Mouse (Mus musculus) T-helper 2 cell (primary cell): ENCODE data around the gene Vmn1r138.
"Not testable (repeated sequence)": the region's sequence is repeated elsewhere in the genome, so short reads cannot be mapped to it uniquely, and the experiment has no call there.

Source experiments
- in situ Hi-C: fragments of 300-600 bp; cut with MboI, MseI; formaldehyde crosslinking; loops from one replicate; pipeline ENCODE4 v1.15.1; 2025; ENCODE audit warnings: high pct_unique_total_duplicates

Gene Vmn1r138

GRCm38 (mm10) chr7:22028797-22029196 is at the start of gene Vmn1r138:
TSS of gene Vmn1r138 (minus strand) at chr7:22028897.
- in situ Hi-C loops: not testable (repeated sequence)

DNA sequence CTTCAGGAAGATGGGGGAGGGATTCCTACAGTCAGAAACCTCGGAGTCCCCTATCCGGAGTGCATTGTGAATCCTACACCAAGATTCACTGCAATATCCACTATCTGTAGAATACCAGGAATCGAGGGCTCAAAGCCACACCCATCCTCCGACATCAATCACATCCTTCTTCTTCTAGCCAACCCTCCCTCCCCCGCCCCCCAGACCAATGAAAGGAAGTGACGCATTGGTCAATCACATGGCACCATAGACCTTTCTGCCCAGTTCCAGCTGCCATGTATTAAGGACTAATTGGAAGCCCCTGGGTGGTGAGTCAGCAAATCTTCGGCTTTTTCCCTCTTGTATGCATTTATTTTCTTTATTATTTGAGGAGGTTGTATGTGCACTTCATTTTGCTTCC is 40.1 kb upstream of the Vmn1r138 start, which contains the start of gene Vmn1r139:
Vmn1r139 (plus strand) TSS at position 301 of the 400 bp plus-strand sequence.
- in situ Hi-C loops: not testable (repeated sequence)

DNA sequence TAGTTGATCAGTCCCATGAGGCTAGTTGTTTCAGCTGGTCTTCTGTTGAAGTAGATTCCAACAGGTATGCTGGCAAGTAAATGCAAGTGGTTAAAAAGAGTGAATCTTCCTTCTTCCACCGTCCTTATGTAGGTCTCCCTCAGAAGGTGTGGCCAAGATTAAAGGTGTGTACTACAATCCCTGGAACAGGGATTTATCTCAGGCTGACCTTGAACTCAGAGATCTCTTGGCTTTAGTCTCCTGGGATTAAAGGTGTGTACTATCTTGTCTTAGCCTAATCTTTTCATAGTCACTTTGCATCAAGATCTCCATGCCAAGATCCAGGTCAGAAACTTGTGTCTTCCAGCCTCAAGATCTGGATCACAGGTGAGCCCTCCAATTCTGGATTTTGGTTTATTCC is 27.5 kb upstream of the Vmn1r138 start, which contains the start of gene Gm6176:
Gm6176 (minus strand) TSS at position 101 of the 400 bp plus-strand sequence.
- in situ Hi-C loops: not testable (repeated sequence)

DNA sequence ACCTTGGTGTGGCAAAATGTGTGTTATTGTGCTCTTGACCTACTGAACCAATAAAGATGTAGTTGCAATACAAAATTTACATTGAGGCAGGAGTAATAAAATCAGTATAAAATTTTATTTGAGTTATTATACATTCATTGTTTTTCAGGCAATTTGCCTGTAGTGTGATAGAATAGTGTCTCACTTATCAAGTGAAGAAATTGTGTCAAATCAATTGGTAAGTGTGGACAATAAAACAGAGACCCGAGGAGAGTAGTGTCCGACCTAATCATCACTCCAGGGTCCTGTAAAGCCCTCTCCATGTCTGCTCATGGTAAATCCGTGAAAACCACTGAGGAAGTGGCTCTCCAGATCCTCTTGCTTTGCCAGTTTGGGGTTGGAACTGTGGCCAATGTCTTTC is 34.4 kb downstream of the Vmn1r138 start, which contains the start of gene Vmn1r137:
Vmn1r137 (plus strand) TSS at position 301 of the 400 bp plus-strand sequence.
- in situ Hi-C loops: not testable (repeated sequence)
